Mouse (Mus musculus): ENCODE measurements at regions not wholly inside any gene's neighbourhood (a gene's known extent, or its start where the extent isn't known, plus 50 kb on each side); places are given as distances from the start of the nearest gene placed in this dataset.
"Not testable (repeated sequence)": the region's sequence is repeated elsewhere in the genome, so short reads cannot be mapped to it uniquely, and the experiment has no call there.

GRCm38 (mm10) chr4:3059511-3060054 is 107.5 kb upstream of the Vmn1r2 start:
- Histone ChIP-seq H3K9me3 (ENCODE audit: control insufficient read depth, low read length) (peaks cover 62% of the 10 kb centered on the region), H3K4me2 (ENCODE audit: low read depth, low read length) (no peak overlapping the region), H3K9ac (replicated peaks; ENCODE audit: low read depth, low read length) (no peak overlapping the region), H3K4me3 (ENCODE audit: low read depth, low read length) (no peak overlapping the region), H3K4me1 (ENCODE audit: control insufficient read depth, insufficient read depth, low read length) (no peaks in the 10 kb centered on the region), H3K27ac (ENCODE audit: low read depth, low read length) (no peak overlapping the region), H3K36me3 (ENCODE audit: control insufficient read depth, insufficient read depth, low read length) (no peaks in the 10 kb centered on the region), H3K27me3 (ENCODE audit: control insufficient read depth, insufficient read depth, low read length) (no peaks in the 10 kb centered on the region)
- no peak for ATAC-seq (ENCODE audit: low read depth)
- 52% methylated on average over 2 of the region's 2 CpGs for WGBS

DNA sequence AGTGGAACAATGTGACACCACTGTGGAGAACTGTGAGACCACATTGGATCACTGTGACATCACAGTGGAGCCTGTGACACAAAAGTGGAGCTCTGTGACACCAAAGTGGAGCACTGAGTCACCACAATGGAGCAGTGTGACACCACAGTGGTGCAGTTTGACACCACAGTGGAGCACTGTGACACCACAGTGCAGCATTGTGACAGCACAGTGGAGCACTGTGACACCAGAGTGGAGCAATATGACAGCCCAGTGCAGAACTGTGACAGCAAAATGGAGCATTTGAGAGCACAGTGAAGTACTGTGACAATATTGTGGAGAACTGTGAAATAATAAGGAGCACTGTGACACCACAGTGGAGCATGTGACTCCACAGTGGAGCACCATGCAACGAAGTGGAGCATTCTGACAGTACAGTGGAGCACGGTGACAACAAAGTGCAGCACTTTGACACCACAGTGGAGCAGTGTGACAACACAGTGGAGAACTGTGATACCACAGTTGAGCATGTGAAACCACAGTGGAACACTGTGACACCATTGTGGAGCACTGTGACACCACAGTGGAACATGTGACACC is 105.0 kb upstream of the Vmn1r2 start:
- Histone ChIP-seq H3K4me3 (ENCODE audit: low read depth, low read length) (no peak overlapping the region), H3K9ac (replicated peaks; ENCODE audit: low read depth, low read length) (no peak overlapping the region), H3K27ac (ENCODE audit: low read depth, low read length) (no peak overlapping the region), H3K4me2 (ENCODE audit: low read depth, low read length) (no peak overlapping the region), H3K27me3 (ENCODE audit: control insufficient read depth, insufficient read depth, low read length) (no peaks in the 10 kb centered on the region), H3K4me1 (ENCODE audit: control insufficient read depth, insufficient read depth, low read length) (no peaks in the 10 kb centered on the region), H3K36me3 (ENCODE audit: control insufficient read depth, insufficient read depth, low read length) (no peaks in the 10 kb centered on the region), H3K9me3 (ENCODE audit: control insufficient read depth, low read length) (peaks cover 65% of the 10 kb centered on the region)
- no peak for ATAC-seq (ENCODE audit: low read depth)
- WGBS: 67% methylated on average over 2 of the region's 2 CpGs

- ATAC-seq (ENCODE audit: low read depth): no peak
- Histone ChIP-seq H3K27ac (ENCODE audit: low read depth, low read length) (no peak overlapping the region), H3K9ac (replicated peaks; ENCODE audit: low read depth, low read length) (no peak overlapping the region), H3K4me1 (ENCODE audit: control insufficient read depth, insufficient read depth, low read length) (no peaks in the 10 kb centered on the region), H3K27me3 (ENCODE audit: control insufficient read depth, insufficient read depth, low read length) (no peaks in the 10 kb centered on the region), H3K36me3 (ENCODE audit: control insufficient read depth, insufficient read depth, low read length) (no peaks in the 10 kb centered on the region), H3K4me3 (ENCODE audit: low read depth, low read length) (no peak overlapping the region), H3K4me2 (ENCODE audit: low read depth, low read length) (no peak overlapping the region), H3K9me3 (ENCODE audit: control insufficient read depth, low read length) (peaks cover 77% of the 10 kb centered on the region)
- WGBS: 58% methylated on average over 3 of the region's 3 CpGs
These were observed 103.2 kb upstream of the Vmn1r2 start for GRCm38 (mm10) chr4:3063966-3064365.

DNA sequence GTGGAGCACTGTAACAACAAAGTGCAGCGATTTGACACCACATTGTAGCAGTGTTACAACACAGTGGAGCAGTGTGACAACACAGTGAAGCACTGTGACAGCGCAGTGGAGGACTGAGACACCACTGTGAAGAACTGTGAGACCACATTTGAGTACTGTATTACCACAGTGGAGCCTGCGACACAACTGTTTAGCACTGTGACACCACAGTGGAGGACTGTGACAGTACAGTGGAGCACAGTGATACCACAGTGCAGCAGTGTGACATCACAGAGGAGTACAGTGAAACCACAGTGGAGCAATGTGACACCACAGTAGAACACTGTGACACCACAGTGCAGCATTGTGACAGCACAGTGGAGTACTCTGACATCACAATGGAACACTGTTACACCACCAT is 102.5 kb upstream of the Vmn1r2 start:
- no peak overlapping the region for H3K4me3 ChIP-seq (ENCODE audit: low read depth, low read length)
- WGBS: 35% methylated on average over 3 of the region's 3 CpGs
- no peaks in the 10 kb centered on the region for H3K27me3 ChIP-seq (ENCODE audit: control insufficient read depth, insufficient read depth, low read length)
- no peak for ATAC-seq (ENCODE audit: low read depth)
- no peaks in the 10 kb centered on the region for H3K36me3 ChIP-seq (ENCODE audit: control insufficient read depth, insufficient read depth, low read length)
- H3K4me1 ChIP-seq (ENCODE audit: control insufficient read depth, insufficient read depth, low read length): no peaks in the 10 kb centered on the region
- H3K4me2 ChIP-seq (ENCODE audit: low read depth, low read length): no peak overlapping the region
- peaks cover 77% of the 10 kb centered on the region for H3K9me3 ChIP-seq (ENCODE audit: control insufficient read depth, low read length)
- no peak overlapping the region for H3K27ac ChIP-seq (ENCODE audit: low read depth, low read length)
- no peak overlapping the region for H3K9ac ChIP-seq (replicated peaks; ENCODE audit: low read depth, low read length)

- peaks cover 75% of the 10 kb centered on the region for H3K9me3 ChIP-seq (ENCODE audit: control insufficient read depth, low read length)
- not testable (repeated sequence) for ATAC-seq (ENCODE audit: low read depth); H3K9ac ChIP-seq (replicated peaks; ENCODE audit: low read depth, low read length); H3K27me3 ChIP-seq (ENCODE audit: control insufficient read depth, insufficient read depth, low read length); H3K4me3 ChIP-seq (ENCODE audit: low read depth, low read length); H3K4me2 ChIP-seq (ENCODE audit: low read depth, low read length); H3K36me3 ChIP-seq (ENCODE audit: control insufficient read depth, insufficient read depth, low read length); H3K27ac ChIP-seq (ENCODE audit: low read depth, low read length); H3K4me1 ChIP-seq (ENCODE audit: control insufficient read depth, insufficient read depth, low read length)
- 75% methylated on average over 3 of the region's 3 CpGs for WGBS
These were observed 101.8 kb upstream of the Vmn1r2 start for GRCm38 (mm10) chr4:3065335-3065734.

DNA sequence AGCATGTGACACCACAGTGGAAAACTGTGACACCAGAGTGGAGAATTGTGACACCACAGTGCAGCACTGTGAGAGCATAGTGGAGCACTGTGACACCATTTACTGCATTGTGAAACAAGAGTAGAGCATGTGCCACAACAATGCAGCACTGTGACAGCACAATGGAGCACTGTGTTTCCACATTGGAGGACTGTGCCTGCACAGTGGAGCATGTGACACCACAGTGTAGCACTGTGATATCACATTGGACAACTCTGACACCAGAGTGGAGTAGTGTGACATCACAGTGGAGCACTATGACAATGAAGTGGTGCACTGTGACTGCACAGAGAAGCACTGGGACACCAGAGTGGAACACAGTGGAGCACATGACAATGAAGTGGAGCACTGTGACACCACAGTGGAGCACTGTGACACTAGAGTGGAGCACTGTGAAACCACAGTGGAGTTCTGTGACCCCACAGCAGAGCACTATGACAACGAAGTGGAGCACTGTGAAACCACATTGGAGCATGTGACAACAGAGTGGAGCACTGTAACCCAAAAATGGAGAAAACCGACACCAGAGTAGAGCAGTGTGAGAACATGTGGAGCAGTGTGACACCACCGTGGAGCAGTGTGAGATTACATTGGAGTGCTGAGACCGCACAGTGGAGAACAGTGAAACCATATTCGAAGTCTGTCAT is 100.9 kb upstream of the Vmn1r2 start:
- ATAC-seq (ENCODE audit: low read depth): no peak
- WGBS: 84% methylated on average over 5 of the region's 5 CpGs
- H3K4me3 ChIP-seq (ENCODE audit: low read depth, low read length): no peak overlapping the region

GRCm38 (mm10) chr4:3067265-3067664 is 99.9 kb upstream of the Vmn1r2 start:
- 58% methylated on average over 2 of the region's 2 CpGs for WGBS

More for the DNA sequence above, 100.9 kb upstream of the Vmn1r2 start:
- Histone ChIP-seq H3K36me3 (ENCODE audit: control insufficient read depth, insufficient read depth, low read length) (no peaks in the 10 kb centered on the region), H3K9ac (replicated peaks; ENCODE audit: low read depth, low read length) (no peak overlapping the region), H3K4me1 (ENCODE audit: control insufficient read depth, insufficient read depth, low read length) (no peaks in the 10 kb centered on the region), H3K4me2 (ENCODE audit: low read depth, low read length) (no peak overlapping the region), H3K27ac (ENCODE audit: low read depth, low read length) (no peak overlapping the region), H3K27me3 (ENCODE audit: control insufficient read depth, insufficient read depth, low read length) (no peaks in the 10 kb centered on the region), H3K9me3 (ENCODE audit: control insufficient read depth, low read length) (peaks cover 81% of the 10 kb centered on the region)

DNA sequence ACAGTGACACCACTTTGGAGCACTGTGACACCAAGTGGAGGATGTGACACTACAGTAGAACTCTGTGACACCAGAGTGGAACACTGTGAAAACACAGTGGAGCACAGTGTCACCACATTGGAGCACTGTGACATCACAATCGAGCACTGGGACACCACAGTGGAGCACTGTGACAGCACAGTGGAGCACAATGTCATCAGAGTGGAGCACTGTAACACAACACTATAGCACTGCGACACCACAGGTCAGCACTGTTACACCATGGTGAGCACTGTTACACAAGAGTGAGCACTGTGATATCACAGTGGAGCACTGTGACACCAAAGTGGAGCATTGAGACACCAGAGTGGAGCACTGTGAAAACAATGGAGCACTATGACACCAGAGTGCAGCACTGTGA is 99.5 kb upstream of the Vmn1r2 start:
- H3K9ac ChIP-seq (replicated peaks; ENCODE audit: low read depth, low read length): no peak overlapping the region
- H3K4me1 ChIP-seq (ENCODE audit: control insufficient read depth, insufficient read depth, low read length): no peaks in the 10 kb centered on the region
- H3K27ac ChIP-seq (ENCODE audit: low read depth, low read length): no peak overlapping the region
- WGBS: 35% methylated on average over 2 of the region's 2 CpGs
- H3K36me3 ChIP-seq (ENCODE audit: control insufficient read depth, insufficient read depth, low read length): no peaks in the 10 kb centered on the region
- peak; percentile 36 for ATAC-seq (ENCODE audit: low read depth)
- no peaks in the 10 kb centered on the region for H3K27me3 ChIP-seq (ENCODE audit: control insufficient read depth, insufficient read depth, low read length)
- no peak overlapping the region for H3K4me2 ChIP-seq (ENCODE audit: low read depth, low read length)
- H3K4me3 ChIP-seq (ENCODE audit: low read depth, low read length): no peak overlapping the region
- peaks cover 72% of the 10 kb centered on the region for H3K9me3 ChIP-seq (ENCODE audit: control insufficient read depth, low read length)

More at GRCm38 (mm10) chr4:3067265-3067664, 99.9 kb upstream of the Vmn1r2 start:
- Histone ChIP-seq H3K4me2 (ENCODE audit: low read depth, low read length) (no peak overlapping the region), H3K27me3 (ENCODE audit: control insufficient read depth, insufficient read depth, low read length) (no peaks in the 10 kb centered on the region), H3K9me3 (ENCODE audit: control insufficient read depth, low read length) (peaks cover 76% of the 10 kb centered on the region), H3K4me3 (ENCODE audit: low read depth, low read length) (no peak overlapping the region), H3K9ac (replicated peaks; ENCODE audit: low read depth, low read length) (no peak overlapping the region), H3K36me3 (ENCODE audit: control insufficient read depth, insufficient read depth, low read length) (no peaks in the 10 kb centered on the region), H3K4me1 (ENCODE audit: control insufficient read depth, insufficient read depth, low read length) (no peaks in the 10 kb centered on the region), H3K27ac (ENCODE audit: low read depth, low read length) (no peak overlapping the region)
- ATAC-seq (ENCODE audit: low read depth): peak; percentile 19
